Mouse (Mus musculus) limb, embryonic 10.5 days (tissue): ENCODE data around the gene Abhd18. TPM values are rescaled to one million over a fixed set of nuclear protein-coding genes. Genes with fewer than 3 reads are reported as not detected.

Experiments used
- DNase-seq: peaks from one replicate; pipeline ENCODE4 v3.0.0-alpha.2; 2017; ENCODE audit warnings: low spot score
- H3K27ac ChIP-seq: fragments of 300-500 bp; sonication (generic); 2 replicates; pipeline ENCODE4 v1.5.1; 2016; ENCODE audit warnings: mild to moderate bottlenecking
- H3K27me3 ChIP-seq: fragments of 300-500 bp; sonication (generic); 2 replicates; pipeline ENCODE4 v1.6.1; 2016; ENCODE audit warnings: low read depth, mild to moderate bottlenecking; ENCODE audit not compliant: poor library complexity, severe bottlenecking
- H3K36me3 ChIP-seq: fragments of 300-500 bp; sonication (generic); 2 replicates; pipeline ENCODE4 v1.6.1; 2016; ENCODE audit warnings: mild to moderate bottlenecking, moderate library complexity
- H3K4me1 ChIP-seq: fragments of 300-500 bp; sonication (generic); 2 replicates; pipeline ENCODE4 v1.6.1; 2016
- H3K4me3 ChIP-seq: fragments of 300-500 bp; sonication (generic); 2 replicates; pipeline ENCODE4 v1.5.1; 2016; ENCODE audit warnings: mild to moderate bottlenecking, moderate library complexity
- H3K9me3 ChIP-seq: fragments of 300-500 bp; sonication (generic); replicated peaks from 2 replicates; pipeline ENCODE4 v1.6.1; 2016; ENCODE audit warnings: mild to moderate bottlenecking
- WGBS: fragments of 180-500 bp; shearing (Covaris S2); methylation state at CpG from one replicate; pipeline ENCODE4 v1.1.7; 2016; 5-methylcytosine and 5-hydroxymethylcytosine counted together
- polyA plus RNA-seq: library from polyadenylated mRNA; unstranded; fragments of >200 nt; fragmentation: Nextera tagmentation; extraction: Ambion mirVana; gene quantifications from 2 replicates; pipeline ENCODE4 v1.2.1, GENCODE M21; 2016

Abhd18 gene
- polyA plus RNA-seq, 1 experiment from 2014 or later: 6.0 TPM

DNA sequence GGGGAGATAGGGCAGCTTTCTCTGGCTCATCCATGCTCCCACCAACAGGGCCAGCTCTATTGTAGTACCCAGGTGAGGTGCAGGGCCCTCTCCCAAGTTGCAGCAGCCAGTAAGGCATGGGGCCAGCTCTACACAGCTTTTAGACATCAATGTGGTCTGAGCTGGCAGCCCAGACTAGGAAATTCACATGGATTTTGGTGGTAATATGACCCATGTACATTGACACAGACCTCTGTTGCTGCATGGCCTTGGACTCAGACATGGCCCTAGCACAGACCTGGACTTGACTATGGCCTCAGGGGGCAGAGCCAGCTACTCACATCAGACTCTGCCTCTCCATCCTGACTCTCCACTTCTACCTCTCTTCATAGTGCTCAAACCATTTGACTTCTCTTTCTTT is 112.1 kb downstream of the Abhd18 start:
- H3K4me3 ChIP-seq: no peak overlapping the region
- no peaks in the 10 kb centered on the region for H3K27me3 ChIP-seq
- no peak overlapping the region for H3K27ac ChIP-seq
- no peak for DNase-seq
- no peaks in the 10 kb centered on the region for H3K4me1 ChIP-seq
- no peaks in the 10 kb centered on the region for H3K9me3 ChIP-seq
- no peaks in the 10 kb centered on the region for H3K36me3 ChIP-seq

DNA sequence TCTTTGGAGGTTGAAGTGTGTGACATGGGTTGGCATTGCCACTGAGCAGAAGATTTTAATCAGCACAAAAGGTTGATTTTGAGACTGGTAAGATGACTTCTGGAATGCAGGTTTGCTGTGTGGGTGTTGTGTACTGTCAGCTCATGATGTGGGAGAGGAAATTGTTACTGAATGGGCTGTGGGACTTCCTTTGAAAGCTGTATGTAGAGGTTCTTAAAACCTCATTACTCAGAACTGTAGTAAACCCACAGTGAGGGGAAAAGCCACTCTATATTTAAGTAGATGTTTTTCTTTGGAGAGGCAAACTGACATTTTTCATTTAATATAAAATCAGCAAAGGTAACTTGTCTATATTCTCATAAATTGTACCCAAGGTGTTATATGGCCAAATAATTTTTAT is 134.0 kb downstream of the Abhd18 start:
- DNase-seq: no peak
- no peaks in the 10 kb centered on the region for H3K9me3 ChIP-seq

DNA sequence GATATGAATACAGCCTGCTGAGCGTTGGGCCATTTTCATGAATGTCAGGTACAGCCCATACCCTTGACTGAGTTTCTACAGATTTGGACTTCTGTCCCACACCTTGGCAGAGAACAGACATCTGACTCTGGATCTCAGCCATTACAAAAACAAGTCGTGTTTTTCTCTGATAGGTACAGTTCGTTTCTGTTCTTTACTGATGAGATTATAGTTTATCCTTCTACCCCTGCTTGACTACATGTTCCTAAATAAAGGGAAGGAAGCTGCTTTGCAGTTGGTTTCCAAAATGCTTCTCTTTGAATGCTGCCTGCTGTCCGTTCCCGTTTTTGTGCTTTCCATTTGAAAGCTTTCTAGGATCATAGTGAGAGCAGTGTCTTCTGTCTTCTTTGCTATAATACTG is 140.8 kb downstream of the Abhd18 start:
- 86% methylated on average over 5 of the region's 5 CpGs for WGBS
- no peak overlapping the region for H3K4me3 ChIP-seq
- no peaks in the 10 kb centered on the region for H3K27me3 ChIP-seq
- no peak for DNase-seq
- H3K4me1 ChIP-seq: no peaks in the 10 kb centered on the region
- H3K9me3 ChIP-seq: no peaks in the 10 kb centered on the region
- H3K27ac ChIP-seq: no peak overlapping the region
- no peaks in the 10 kb centered on the region for H3K36me3 ChIP-seq

More for the DNA sequence above, 134.0 kb downstream of the Abhd18 start:
- Histone ChIP-seq H3K4me3 (no peak overlapping the region), H3K4me1 (no peaks in the 10 kb centered on the region), H3K27me3 (no peaks in the 10 kb centered on the region), H3K36me3 (no peaks in the 10 kb centered on the region), H3K27ac (no peak overlapping the region)

Other genes with a start within 250 kb of the Abhd18 start
- gene Slc25a31, start 138.1 kb upstream of the Abhd18 start, polyA plus RNA-seq: 0.26 and 0.34 TPM in 2 replicates
- 2.3 TPM in 2 replicates for gene Hspa4l, start 102.5 kb upstream of the Abhd18 start, polyA plus RNA-seq
- 85.1 and 95.0 TPM in 2 replicates for gene Plk4, start 47.0 kb upstream of the Abhd18 start, polyA plus RNA-seq
- gene Mfsd8, start 84 bp upstream of the Abhd18 start, polyA plus RNA-seq: 4.0 and 5.6 TPM in 2 replicates
- 0.13 TPM in 1 of 2 replicates, not detected in the other for gene 1700034I23Rik, start 55.6 kb downstream of the Abhd18 start, polyA plus RNA-seq
- gene Larp1b, start 102.9 kb downstream of the Abhd18 start, polyA plus RNA-seq: 0.78 and 1.3 TPM in 2 replicates
- gene Pgrmc2, start 236.1 kb downstream of the Abhd18 start, polyA plus RNA-seq: 34.1 and 38.1 TPM in 2 replicates